Mouse (Mus musculus): ENCODE data around the gene Retn. TPM values are rescaled to one million over a fixed set of nuclear protein-coding genes. Genes with fewer than 3 reads are reported as not detected.

The Retn gene
- polyA plus RNA-seq, 1 experiment from 2014 or later: 0.41 TPM

Other genes starting within 250 kb of the Retn start
- 2.9 and 3.8 TPM in 2 replicates for gene Pex11g, start 188.1 kb upstream of the Retn start, polyA plus RNA-seq (2014; fragmentation: Nextera tagmentation; extraction: Ambion mirVana)
- gene Tex45, start 184.9 kb upstream of the Retn start, polyA plus RNA-seq (2014; fragmentation: Nextera tagmentation; extraction: Ambion mirVana): 0.33 TPM in 1 of 2 replicates, not detected in the other
- 34.1 and 35.1 TPM in 2 replicates for gene Zfp358, start 162.6 kb upstream of the Retn start, polyA plus RNA-seq (2014; fragmentation: Nextera tagmentation; extraction: Ambion mirVana)
- 56.6 and 56.7 TPM in 2 replicates for gene Mcoln1, start 155.3 kb upstream of the Retn start, polyA plus RNA-seq (2014; fragmentation: Nextera tagmentation; extraction: Ambion mirVana)
- gene Pnpla6, start 140.4 kb upstream of the Retn start, polyA plus RNA-seq (2014; fragmentation: Nextera tagmentation; extraction: Ambion mirVana): 19.2 and 25.0 TPM in 2 replicates
- gene C330021F23Rik, start 87.8 kb upstream of the Retn start, polyA plus RNA-seq (2014; fragmentation: Nextera tagmentation; extraction: Ambion mirVana): 7.2 and 7.8 TPM in 2 replicates
- gene Camsap3, start 68.5 kb upstream of the Retn start, polyA plus RNA-seq (2014; fragmentation: Nextera tagmentation; extraction: Ambion mirVana): 15.5 and 16.4 TPM in 2 replicates
- gene Xab2, start 34.5 kb upstream of the Retn start, polyA plus RNA-seq (2014; fragmentation: Nextera tagmentation; extraction: Ambion mirVana): 64.9 and 72.4 TPM in 2 replicates
- gene Pet100, start 34.2 kb upstream of the Retn start, polyA plus RNA-seq (2014; fragmentation: Nextera tagmentation; extraction: Ambion mirVana): 88.2 and 93.2 TPM in 2 replicates
- gene Pcp2, start 30.2 kb upstream of the Retn start, polyA plus RNA-seq (2014; fragmentation: Nextera tagmentation; extraction: Ambion mirVana): 0.51 TPM in 1 of 2 replicates, not detected in the other
- gene Stxbp2, start 24.8 kb upstream of the Retn start, polyA plus RNA-seq (2014; fragmentation: Nextera tagmentation; extraction: Ambion mirVana): 36.7 and 37.2 TPM in 2 replicates
- gene Mcemp1, start 10.0 kb downstream of the Retn start, polyA plus RNA-seq (2014; fragmentation: Nextera tagmentation; extraction: Ambion mirVana): 0.29 TPM in 1 of 2 replicates, not detected in the other
- gene Fcor, start 16.6 kb downstream of the Retn start, polyA plus RNA-seq (2014; fragmentation: Nextera tagmentation; extraction: Ambion mirVana): 9.3 and 12.1 TPM in 2 replicates
- 34.3 and 42.9 TPM in 2 replicates for gene Trappc5, start 20.5 kb downstream of the Retn start, polyA plus RNA-seq (2014; fragmentation: Nextera tagmentation; extraction: Ambion mirVana)
- 0.16 and 0.24 TPM in 2 replicates for gene Fcer2a, start 38.4 kb downstream of the Retn start, polyA plus RNA-seq (2014; fragmentation: Nextera tagmentation; extraction: Ambion mirVana)
- gene Clec4g, start 64.9 kb downstream of the Retn start, polyA plus RNA-seq (2014; fragmentation: Nextera tagmentation; extraction: Ambion mirVana): 0.20 and 0.56 TPM in 2 replicates
- gene Cd209a, start 93.2 kb downstream of the Retn start, polyA plus RNA-seq (2014; fragmentation: Nextera tagmentation; extraction: Ambion mirVana): not detected in 2 replicates
- gene Cd209e, start 198.5 kb downstream of the Retn start, polyA plus RNA-seq (2014; fragmentation: Nextera tagmentation; extraction: Ambion mirVana): not detected in 2 replicates
- not detected in 2 replicates for gene Cd209d, start 222.8 kb downstream of the Retn start, polyA plus RNA-seq (2014; fragmentation: Nextera tagmentation; extraction: Ambion mirVana)